Mouse (Mus musculus) limb, embryonic 10.5 days (tissue): ENCODE measurements at regions not wholly inside any gene's neighbourhood (a gene's known extent, or its start where the extent isn't known, plus 50 kb on each side); places are given as distances from the start of the nearest gene placed in this dataset.

Experiments
- DNase-seq: peaks from one replicate; pipeline ENCODE4 v3.0.0-alpha.2; 2017; ENCODE audit warnings: low spot score
- H3K27ac ChIP-seq: fragments of 300-500 bp; sonication (generic); 2 replicates; pipeline ENCODE4 v1.5.1; 2016; ENCODE audit warnings: mild to moderate bottlenecking
- H3K27me3 ChIP-seq: fragments of 300-500 bp; sonication (generic); 2 replicates; pipeline ENCODE4 v1.6.1; 2016; ENCODE audit warnings: low read depth, mild to moderate bottlenecking; ENCODE audit not compliant: poor library complexity, severe bottlenecking
- H3K36me3 ChIP-seq: fragments of 300-500 bp; sonication (generic); 2 replicates; pipeline ENCODE4 v1.6.1; 2016; ENCODE audit warnings: mild to moderate bottlenecking, moderate library complexity
- H3K4me1 ChIP-seq: fragments of 300-500 bp; sonication (generic); 2 replicates; pipeline ENCODE4 v1.6.1; 2016
- H3K4me3 ChIP-seq: fragments of 300-500 bp; sonication (generic); 2 replicates; pipeline ENCODE4 v1.5.1; 2016; ENCODE audit warnings: mild to moderate bottlenecking, moderate library complexity
- H3K9me3 ChIP-seq: fragments of 300-500 bp; sonication (generic); replicated peaks from 2 replicates; pipeline ENCODE4 v1.6.1; 2016; ENCODE audit warnings: mild to moderate bottlenecking
- WGBS: fragments of 180-500 bp; shearing (Covaris S2); methylation state at CpG from one replicate; pipeline ENCODE4 v1.1.7; 2016; 5-methylcytosine and 5-hydroxymethylcytosine counted together

- Histone ChIP-seq H3K36me3 (no peaks in the 10 kb centered on the region), H3K27ac (no peak overlapping the region), H3K4me1 (peaks cover 10% of the 10 kb centered on the region), H3K27me3 (peaks cover 6% of the 10 kb centered on the region; the same call in 1 of the 2 replicates), H3K4me3 (no peak overlapping the region), H3K9me3 (no peaks in the 10 kb centered on the region)
- DNase-seq: no peak
- 91% methylated on average over 8 of the region's 8 CpGs for WGBS
Observed at GRCm38 (mm10) chr2:160223366-160223765, 110.6 kb downstream of the Gm826 start.

DNA sequence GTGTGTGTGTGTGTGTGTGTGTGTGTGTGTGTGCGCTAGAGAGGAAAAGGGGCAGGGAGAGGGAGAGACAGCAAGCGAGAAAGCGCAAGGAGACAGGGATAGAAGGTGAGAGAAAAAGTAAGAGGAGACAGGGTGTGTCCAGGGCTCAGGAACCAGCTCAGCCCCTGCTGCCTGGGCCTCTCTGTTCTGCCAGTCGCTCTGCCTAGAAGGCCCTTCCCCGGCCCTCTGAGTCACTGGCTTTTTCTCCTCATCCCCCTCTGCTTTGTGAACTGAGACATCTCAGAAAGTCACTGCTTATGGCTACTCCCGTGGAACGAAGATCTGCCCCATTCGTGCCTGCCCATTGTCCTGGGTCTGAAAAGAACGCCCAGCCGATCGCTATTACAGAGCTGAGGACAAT is 112.2 kb downstream of the Gm826 start:
- Histone ChIP-seq H3K36me3 (no peaks in the 10 kb centered on the region), H3K4me1 (peaks cover 10% of the 10 kb centered on the region), H3K9me3 (no peaks in the 10 kb centered on the region), H3K27ac (no peak overlapping the region), H3K27me3 (peaks cover 6% of the 10 kb centered on the region; the same call in 1 of the 2 replicates), H3K4me3 (no peak overlapping the region)
- DNase-seq: no peak
- WGBS: 89% methylated on average over 11 of the region's 11 CpGs

DNA sequence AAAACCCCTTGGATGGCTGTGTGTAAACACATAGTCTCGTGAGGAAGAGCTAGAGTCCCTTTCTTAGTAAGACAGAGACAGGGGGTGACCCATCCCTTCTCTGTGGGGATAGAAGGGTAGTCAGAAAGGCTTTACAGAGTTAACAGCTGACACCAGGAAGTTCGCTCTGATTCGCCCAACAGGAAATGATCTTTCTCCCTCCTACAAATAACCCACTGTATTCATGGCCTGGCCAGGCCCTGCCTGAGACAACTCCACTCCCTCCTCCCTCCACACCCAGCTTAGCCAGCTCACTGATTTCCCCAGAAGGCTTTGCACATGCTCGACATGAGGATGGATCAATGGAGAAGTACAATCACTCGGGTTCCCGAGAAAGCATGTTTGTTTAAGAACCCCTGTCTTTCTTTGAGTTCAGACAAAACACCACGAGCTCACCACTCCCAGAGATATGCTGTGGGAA is 113.4 kb downstream of the Gm826 start:
- WGBS: 42% methylated on average over 7 of the region's 7 CpGs
- Histone ChIP-seq H3K27me3 (peaks cover 6% of the 10 kb centered on the region; the same call in 1 of the 2 replicates), H3K9me3 (no peaks in the 10 kb centered on the region), H3K36me3 (no peaks in the 10 kb centered on the region), H3K4me1 (peaks cover 14% of the 10 kb centered on the region), H3K27ac (no peak overlapping the region), H3K4me3 (no peak overlapping the region)
- DNase-seq: no peak

GRCm38 (mm10) chr2:160214032-160214812 is 119.7 kb downstream of the Gm826 start:
- peaks cover 10% of the 10 kb centered on the region for H3K4me1 ChIP-seq
- WGBS: 89% methylated on average over 10 of the region's 10 CpGs
- H3K27me3 ChIP-seq: peaks cover 8% of the 10 kb centered on the region; the same call in 1 of the 2 replicates
- no peaks in the 10 kb centered on the region for H3K9me3 ChIP-seq
- H3K36me3 ChIP-seq: no peaks in the 10 kb centered on the region
- DNase-seq: no peak
- no peak overlapping the region for H3K4me3 ChIP-seq
- no peak overlapping the region for H3K27ac ChIP-seq

GRCm38 (mm10) chr2:160210507-160210906 is 123.5 kb downstream of the Gm826 start:
- no peak for DNase-seq
- Histone ChIP-seq H3K36me3 (no peaks in the 10 kb centered on the region), H3K9me3 (no peaks in the 10 kb centered on the region), H3K4me1 (peaks cover 21% of the 10 kb centered on the region), H3K27ac (no peak overlapping the region), H3K4me3 (no peak overlapping the region), H3K27me3 (peaks cover 16% of the 10 kb centered on the region; the same call in 1 of the 2 replicates)
- 77% methylated on average over 3 of the region's 3 CpGs for WGBS

- H3K36me3 ChIP-seq: no peaks in the 10 kb centered on the region
- no peak overlapping the region for H3K4me3 ChIP-seq
- 87% methylated on average over 12 of the region's 12 CpGs for WGBS
- DNase-seq: no peak
- H3K27ac ChIP-seq: no peak overlapping the region
- peaks cover 16% of the 10 kb centered on the region; the same call in 1 of the 2 replicates for H3K27me3 ChIP-seq
- H3K4me1 ChIP-seq: peaks cover 21% of the 10 kb centered on the region
- no peaks in the 10 kb centered on the region for H3K9me3 ChIP-seq
Observed at GRCm38 (mm10) chr2:160209589-160210264, 124.2 kb downstream of the Gm826 start.

GRCm38 (mm10) chr2:160208295-160208694 is 125.7 kb downstream of the Gm826 start:
- no peak for DNase-seq
- H3K27me3 ChIP-seq: peaks cover 16% of the 10 kb centered on the region; the same call in 1 of the 2 replicates
- no peaks in the 10 kb centered on the region for H3K36me3 ChIP-seq
- H3K4me3 ChIP-seq: no peak overlapping the region
- H3K4me1 ChIP-seq: peaks cover 21% of the 10 kb centered on the region
- 72% methylated on average over 3 of the region's 3 CpGs for WGBS
- H3K9me3 ChIP-seq: no peaks in the 10 kb centered on the region
- no peak overlapping the region for H3K27ac ChIP-seq

GRCm38 (mm10) chr2:160207226-160207625 is 126.7 kb downstream of the Gm826 start:
- no peak overlapping the region for H3K4me3 ChIP-seq
- peaks cover 16% of the 10 kb centered on the region; the same call in 1 of the 2 replicates for H3K27me3 ChIP-seq

GRCm38 (mm10) chr2:160192661-160193060 is 141.3 kb downstream of the Gm826 start:
- no peak for DNase-seq

More at GRCm38 (mm10) chr2:160207226-160207625, 126.7 kb downstream of the Gm826 start:
- Histone ChIP-seq H3K27ac (no peak overlapping the region), H3K4me1 (peaks cover 21% of the 10 kb centered on the region), H3K36me3 (no peaks in the 10 kb centered on the region), H3K9me3 (no peaks in the 10 kb centered on the region)
- no peak for DNase-seq
- WGBS: 57% methylated on average over 4 of the region's 4 CpGs

GRCm38 (mm10) chr2:160186106-160186505 is 147.9 kb downstream of the Gm826 start:
- peaks cover 15% of the 10 kb centered on the region for H3K4me1 ChIP-seq
- H3K27ac ChIP-seq: no peak overlapping the region
- no peaks in the 10 kb centered on the region for H3K36me3 ChIP-seq
- H3K27me3 ChIP-seq: no peaks in the 10 kb centered on the region
- DNase-seq: no peak
- H3K4me3 ChIP-seq: no peak overlapping the region
- 88% methylated on average over 5 of the region's 5 CpGs for WGBS
- H3K9me3 ChIP-seq: no peaks in the 10 kb centered on the region

More at GRCm38 (mm10) chr2:160192661-160193060, 141.3 kb downstream of the Gm826 start:
- H3K4me1 ChIP-seq: peaks cover 18% of the 10 kb centered on the region
- H3K9me3 ChIP-seq: no peaks in the 10 kb centered on the region
- no peaks in the 10 kb centered on the region for H3K36me3 ChIP-seq
- peak overlapping the region; percentile 19; the same call in 1 of the 2 replicates for H3K27ac ChIP-seq
- WGBS: 75% methylated on average over 4 of the region's 4 CpGs
- H3K4me3 ChIP-seq: no peak overlapping the region
- no peaks in the 10 kb centered on the region for H3K27me3 ChIP-seq

GRCm38 (mm10) chr2:160170975-160171515 is 162.9 kb downstream of the Gm826 start:
- Histone ChIP-seq H3K27ac (no peak overlapping the region), H3K9me3 (no peaks in the 10 kb centered on the region), H3K4me3 (no peak overlapping the region), H3K4me1 (no peaks in the 10 kb centered on the region), H3K27me3 (no peaks in the 10 kb centered on the region), H3K36me3 (no peaks in the 10 kb centered on the region)
- WGBS: 72% methylated on average over 9 of the region's 9 CpGs
- DNase-seq: no peak

DNA sequence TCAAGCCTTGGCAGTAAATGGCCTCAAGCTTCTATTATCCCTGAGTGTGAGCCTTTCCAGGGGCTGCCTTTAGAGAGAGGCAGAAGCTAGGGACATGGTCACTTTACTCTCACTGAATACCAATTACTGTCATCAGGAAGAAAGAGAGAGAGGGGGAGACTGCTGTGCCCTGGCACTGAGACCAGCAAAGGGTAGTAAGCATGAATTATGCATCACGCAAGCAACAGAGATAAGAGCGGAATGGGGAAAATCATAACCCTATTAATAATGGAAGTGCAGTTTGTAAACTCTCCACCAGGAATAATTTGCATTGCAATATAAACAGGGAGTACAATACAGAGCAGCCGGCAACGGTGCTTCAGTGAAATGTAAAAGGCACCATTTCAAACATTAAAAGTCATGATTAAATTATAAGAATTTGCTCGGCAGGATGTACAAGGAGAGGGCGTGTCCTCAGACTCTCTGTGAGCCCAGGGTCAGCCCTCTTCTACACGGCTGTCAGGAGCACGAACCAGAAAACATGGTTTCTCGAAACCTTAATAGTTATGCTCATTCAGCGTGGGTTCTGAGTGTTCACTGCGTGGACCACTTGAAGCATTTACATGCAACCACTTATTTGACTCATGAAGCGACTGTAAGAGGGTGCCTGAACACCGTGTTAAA is 175.2 kb downstream of the Gm826 start:
- H3K4me1 ChIP-seq: no peaks in the 10 kb centered on the region
- H3K4me3 ChIP-seq: no peak overlapping the region
- H3K27ac ChIP-seq: no peak overlapping the region
- H3K27me3 ChIP-seq: no peaks in the 10 kb centered on the region
- no peak for DNase-seq
- H3K36me3 ChIP-seq: no peaks in the 10 kb centered on the region
- WGBS: 88% methylated on average over 13 of the region's 13 CpGs
- no peaks in the 10 kb centered on the region for H3K9me3 ChIP-seq
